Mouse (Mus musculus): ENCODE data around the gene Fem1a.

GRCm38 (mm10) chr17:56264020-56264419, 7.4 kb downstream of the Fem1a start:
- TF ChIP-seq GATA1 (IDR thresholded peaks at IDR 0.05; ENCODE audit: borderline replicate concordance, low read length): no peak
- TF ChIP-seq FLI1 (IDR thresholded peaks at IDR 0.05; ENCODE audit: low read length): no peak
